Mouse (Mus musculus) spleen, adult 2 months (tissue): ENCODE measurements around the gene Krt222.

Experiments
- CTCF ChIP-seq: fragments of 200-500 bp; IDR thresholded peaks from 2 replicates; pipeline ENCODE4 v1.5.1; 2011; ENCODE audit warnings: mild to moderate bottlenecking, inconsistent platforms; ENCODE audit not compliant: insufficient read depth, insufficient read length, insufficient replicate concordance; ENCODE audit errors: extremely low read depth
- POLR2A ChIP-seq: fragments of 200-500 bp; IDR thresholded peaks from 2 replicates; pipeline ENCODE4 v1.6.1; 2011; ENCODE audit warnings: low read depth, low read length, inconsistent platforms

DNA sequence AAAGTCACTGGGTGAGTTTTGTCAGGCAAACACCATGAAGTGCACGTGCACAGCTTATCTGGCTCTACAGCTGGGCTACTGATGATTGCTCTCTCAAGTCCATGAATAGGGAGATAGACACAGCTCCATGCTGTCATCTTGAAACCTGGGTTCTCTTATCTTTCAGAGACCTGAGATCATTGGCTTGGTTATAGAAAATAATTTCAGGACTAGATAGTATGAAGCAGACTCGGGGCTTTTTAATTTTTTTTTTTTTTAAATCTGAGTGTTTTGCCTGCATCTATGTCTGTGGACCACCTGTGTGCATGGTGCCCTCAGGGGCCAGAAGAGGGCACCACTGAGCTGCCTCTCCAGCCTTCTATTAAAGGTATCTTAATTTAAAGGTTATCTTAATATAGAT, 36.9 kb downstream of the Krt222 start:
- no peak for TF ChIP-seq POLR2A
- TF ChIP-seq CTCF = peak; percentile 59; the same call in 1 of the 2 replicates
